Mouse (Mus musculus): ENCODE measurements at regions not wholly inside any gene's neighbourhood (a gene's known extent, or its start where the extent isn't known, plus 50 kb on each side); places are given as distances from the start of the nearest gene placed in this dataset.

DNA sequence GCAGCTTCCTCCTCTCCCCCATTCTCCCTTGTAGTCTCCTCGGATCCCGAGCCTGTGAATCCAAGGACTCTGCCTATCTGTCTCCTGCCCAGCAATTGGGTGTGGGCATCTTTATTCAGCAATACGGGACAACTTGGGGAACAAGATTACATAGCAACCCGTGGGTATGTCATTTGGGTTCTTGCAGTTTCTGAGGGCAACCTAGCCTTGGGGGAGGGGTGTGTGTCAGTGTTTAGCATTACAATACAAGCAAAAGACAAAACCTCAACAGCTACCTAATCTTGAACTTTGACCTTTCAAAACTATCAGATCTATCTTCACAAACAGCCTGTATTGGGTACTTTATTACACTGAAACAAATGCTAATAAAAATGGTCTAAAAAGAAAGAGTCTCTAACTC, 573.0 kb upstream of the Cpeb2 start:
- Histone ChIP-seq H3K4me3 (no peak overlapping the region), H3K27ac (no peak overlapping the region), H3K36me3 (no peaks in the 10 kb centered on the region), H3K4me2 (no peak overlapping the region), H3K27me3 (no peaks in the 10 kb centered on the region), H3K9ac (no peak overlapping the region), H3K4me1 (replicated peaks) (no peaks in the 10 kb centered on the region), H3K9me3 (no peaks in the 10 kb centered on the region)
- WGBS: 50% methylated on average over 4 of the region's 4 CpGs
- ATAC-seq (ENCODE audit: low FRiP score): no peak

DNA sequence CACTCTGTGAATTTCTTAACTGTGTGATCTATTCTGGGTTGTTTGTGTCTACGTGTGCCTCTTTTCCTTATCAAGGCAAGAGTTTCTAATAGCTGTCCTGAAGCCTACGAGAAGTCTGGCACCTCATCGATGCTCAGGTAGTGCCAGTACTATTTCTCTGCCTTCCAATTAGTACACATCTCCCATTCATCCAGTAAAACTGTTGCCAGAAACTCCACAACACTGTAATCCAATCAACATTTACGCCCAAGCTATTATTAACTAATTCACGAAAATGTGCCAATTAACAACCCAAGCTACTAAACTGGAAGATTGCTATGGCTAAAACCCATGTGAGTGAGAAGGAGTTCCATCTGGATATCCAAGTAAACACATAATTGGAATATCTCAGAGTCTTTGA, 553.4 kb upstream of the Cpeb2 start:
- 91% methylated on average over 5 of the region's 5 CpGs for WGBS
- ATAC-seq (ENCODE audit: low FRiP score): no peak
- H3K36me3 ChIP-seq: no peaks in the 10 kb centered on the region

DNA sequence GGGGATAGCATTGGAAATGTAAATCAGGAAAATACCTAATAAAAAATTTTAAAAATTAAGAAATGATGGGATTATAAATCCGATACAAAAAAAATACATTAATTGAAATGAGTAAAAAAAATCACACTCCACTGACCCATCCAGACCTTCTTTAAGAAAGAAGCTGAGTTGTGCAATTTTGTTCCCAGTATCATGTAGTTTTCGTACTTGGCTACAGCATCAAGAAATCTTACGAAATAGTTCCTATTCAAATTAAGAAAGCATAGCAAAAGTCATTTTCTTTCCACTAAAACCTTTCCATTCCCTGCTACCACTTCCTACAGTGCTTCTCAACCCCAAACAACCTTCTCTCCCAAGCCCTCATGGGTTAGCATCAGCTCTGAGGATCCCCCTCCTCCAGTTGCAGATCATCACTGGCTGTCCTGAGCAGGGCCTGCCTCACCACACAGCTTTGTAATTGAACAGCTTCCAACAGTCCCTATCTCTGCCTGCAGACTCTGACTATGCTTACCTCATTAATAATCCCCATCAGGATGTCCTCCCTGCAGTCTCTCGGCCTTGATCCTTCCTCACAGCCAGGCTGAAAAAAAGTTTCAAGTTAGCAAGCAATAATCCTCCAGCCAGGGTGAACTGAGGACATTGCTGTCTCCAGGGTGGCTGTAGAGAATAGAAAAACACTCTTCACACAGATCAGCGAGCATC, 547.5 kb upstream of the Cpeb2 start:
- Histone ChIP-seq H3K27ac (no peak overlapping the region), H3K4me2 (no peak overlapping the region), H3K27me3 (no peaks in the 10 kb centered on the region), H3K4me3 (no peak overlapping the region), H3K9me3 (no peaks in the 10 kb centered on the region), H3K4me1 (replicated peaks) (no peaks in the 10 kb centered on the region), H3K36me3 (no peaks in the 10 kb centered on the region), H3K9ac (no peak overlapping the region)
- no peak; the same call in 1 of the 2 replicates for ATAC-seq (ENCODE audit: low FRiP score)
- 76% methylated on average over 5 of the region's 5 CpGs for WGBS

More for the DNA sequence above, 553.4 kb upstream of the Cpeb2 start:
- Histone ChIP-seq H3K27ac (no peak overlapping the region), H3K4me2 (no peak overlapping the region), H3K9ac (no peak overlapping the region), H3K27me3 (no peaks in the 10 kb centered on the region), H3K4me1 (replicated peaks) (no peaks in the 10 kb centered on the region), H3K4me3 (no peak overlapping the region), H3K9me3 (no peaks in the 10 kb centered on the region)

DNA sequence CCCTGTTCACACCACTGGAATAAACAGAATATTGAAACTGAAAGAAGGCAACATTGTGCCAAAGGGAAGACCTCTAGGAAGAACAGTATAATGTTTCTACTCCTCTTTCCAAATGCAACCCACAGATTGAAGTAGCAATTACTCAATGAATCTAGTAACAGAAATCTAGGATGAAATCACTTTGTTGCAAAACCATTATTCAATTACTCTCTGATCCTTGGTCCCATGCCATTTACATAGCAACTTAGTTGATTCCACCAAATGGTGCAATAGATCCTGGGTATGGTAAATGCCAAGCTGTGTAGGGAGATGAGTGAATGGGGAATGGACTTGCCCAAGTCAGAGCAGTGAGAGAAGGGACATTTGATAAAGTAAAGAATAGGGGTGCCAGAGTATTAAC, 545.8 kb upstream of the Cpeb2 start:
- Histone ChIP-seq H3K4me1 (replicated peaks) (no peaks in the 10 kb centered on the region), H3K36me3 (no peaks in the 10 kb centered on the region), H3K4me3 (no peak overlapping the region), H3K27ac (no peak overlapping the region), H3K9ac (no peak overlapping the region), H3K9me3 (no peaks in the 10 kb centered on the region), H3K4me2 (no peak overlapping the region), H3K27me3 (no peaks in the 10 kb centered on the region)
- no peak for ATAC-seq (ENCODE audit: low FRiP score)
